Mouse (Mus musculus): ENCODE results near the gene Rec114. TPM values are rescaled to one million over a fixed set of nuclear protein-coding genes. Genes with fewer than 3 reads are reported as not detected.
A peak's percentile ranks its signal among the peaks of the same experiment; 100 is the strongest.

The Rec114 gene
- polyA plus RNA-seq, 2 experiments from 2014 or later, result 1.2 TPM; not detected in 1

DNA sequence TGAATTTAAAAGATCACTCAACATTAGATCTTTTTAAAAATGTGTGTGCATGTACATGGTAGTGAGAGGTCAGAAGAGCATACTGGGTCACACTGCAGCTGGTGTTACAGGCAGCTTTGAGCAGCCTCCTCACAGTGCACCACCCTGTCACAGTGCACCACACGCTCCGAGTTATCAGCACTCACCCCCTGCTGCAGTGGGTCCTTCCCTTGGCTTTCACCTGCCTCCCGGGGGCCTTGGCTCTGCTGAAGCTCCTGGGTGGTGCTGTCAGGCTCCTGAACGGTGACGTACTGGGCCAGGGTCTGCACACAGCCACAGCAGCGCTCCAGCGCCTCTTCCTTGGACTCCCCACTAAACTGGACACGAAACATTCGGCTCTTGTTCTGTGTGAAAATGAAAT lies 83.8 kb downstream of the Rec114 start:
- ATAC-seq, result no peak

DNA sequence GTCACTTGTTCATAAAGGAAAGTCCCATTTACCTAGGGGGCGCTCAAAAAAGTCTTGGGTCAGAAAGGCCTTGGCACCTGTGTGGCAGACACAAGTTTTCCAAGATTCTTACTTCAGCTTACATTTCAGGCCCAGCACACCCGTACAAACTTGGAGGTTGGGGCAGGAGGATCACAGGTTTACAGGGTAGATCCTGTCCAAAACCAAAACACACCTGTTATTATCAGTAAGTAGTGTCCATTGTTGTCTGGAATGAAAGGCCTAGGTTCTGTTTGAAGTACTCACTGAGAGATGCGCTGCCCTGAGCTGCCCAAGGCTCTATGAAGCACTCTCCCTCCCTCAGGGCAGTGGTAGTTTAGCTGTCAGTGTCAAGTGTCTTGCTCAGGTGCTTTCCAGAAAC lies 84.4 kb downstream of the Rec114 start:
- ATAC-seq, result no peak

DNA sequence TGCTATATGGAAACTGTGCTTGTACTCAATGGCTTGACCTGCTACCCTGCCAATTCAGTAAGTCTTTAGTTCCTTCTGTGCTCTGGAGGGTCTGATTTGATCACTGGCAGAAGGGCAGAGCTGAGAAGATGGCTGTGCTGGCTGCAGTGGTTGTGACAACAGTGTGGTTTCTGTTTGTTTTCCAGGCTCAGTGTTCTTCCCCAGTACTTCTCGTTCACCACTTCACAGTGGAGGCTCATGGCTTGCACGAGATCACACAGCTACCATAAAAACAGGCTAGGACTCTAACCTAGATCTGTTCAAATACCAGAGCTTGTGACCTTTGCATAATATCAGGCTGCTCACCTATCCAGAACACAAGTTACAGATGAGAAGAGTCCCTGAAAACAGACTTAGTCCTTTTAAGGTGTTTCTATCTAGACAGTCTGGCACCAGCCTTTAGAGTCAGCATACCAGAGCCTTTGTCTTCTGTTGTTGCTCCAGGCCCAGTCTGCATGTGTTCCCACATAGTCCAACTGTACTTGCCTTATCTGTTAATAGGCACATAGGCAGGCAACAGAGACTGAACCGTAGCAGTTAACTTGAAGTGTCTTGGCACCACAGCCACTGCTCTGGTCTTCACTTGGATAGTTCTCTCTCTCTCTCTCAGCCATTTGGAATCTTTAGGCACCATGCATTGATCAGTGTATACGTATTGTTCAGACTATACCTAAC lies 85.0 kb downstream of the Rec114 start:
- ATAC-seq, result no peak

DNA sequence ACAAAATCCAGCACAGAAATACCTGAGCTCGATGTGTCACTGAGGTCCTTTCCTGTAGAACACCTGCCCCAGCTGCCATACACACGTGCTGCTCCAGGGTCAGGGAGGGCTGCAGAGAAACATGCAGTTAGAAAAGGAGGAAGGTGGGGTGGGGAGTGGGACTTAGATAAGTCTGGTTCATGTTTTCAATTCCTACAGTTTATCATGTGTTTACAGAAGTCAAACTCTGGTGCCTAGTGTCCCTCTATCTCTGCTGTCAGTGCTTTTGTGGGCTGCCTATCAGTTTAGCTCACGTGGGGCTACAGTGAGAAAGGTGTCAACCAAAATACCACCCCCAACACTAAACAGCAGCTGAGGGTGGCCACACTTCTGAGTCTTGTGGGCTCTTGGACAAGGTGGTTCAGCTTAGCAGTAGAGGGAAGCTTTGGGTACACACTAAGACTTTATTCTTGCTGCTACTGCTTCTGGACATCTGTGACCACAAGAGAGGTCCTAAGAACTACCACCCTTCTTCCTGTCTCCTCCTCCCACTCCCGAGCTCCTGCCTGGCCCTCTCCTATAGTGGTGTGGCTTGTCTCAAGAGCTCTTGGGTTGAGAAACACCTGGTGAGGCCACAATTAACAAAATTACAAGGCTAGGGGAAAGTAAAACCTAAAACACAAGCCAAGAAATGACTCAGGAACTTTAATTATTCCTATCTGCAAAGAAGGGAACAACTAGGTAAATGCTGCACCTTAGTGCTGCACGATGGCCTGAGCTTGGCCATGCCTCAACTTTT lies 85.8 kb downstream of the Rec114 start:
- ATAC-seq, result no peak

DNA sequence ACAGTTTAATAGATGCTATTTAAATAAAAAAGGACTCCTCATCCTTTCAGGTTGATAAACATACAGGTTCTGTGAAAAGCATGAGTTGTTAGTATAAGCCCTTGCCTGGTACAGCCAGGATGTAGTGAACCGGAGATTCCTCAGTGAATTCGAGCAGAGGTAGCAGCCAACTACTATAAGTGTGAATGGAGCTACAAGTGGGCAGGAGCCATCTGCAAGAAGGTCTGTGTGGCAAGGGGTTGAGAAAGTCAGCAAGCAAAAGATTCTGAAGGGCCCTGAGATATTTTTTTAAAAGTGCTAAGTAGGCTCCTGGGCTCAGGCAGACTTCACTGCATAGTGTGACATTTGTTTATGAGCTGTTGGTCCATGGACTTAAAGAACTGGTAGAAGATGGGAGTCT lies 86.9 kb downstream of the Rec114 start:
- ATAC-seq, result no peak

DNA sequence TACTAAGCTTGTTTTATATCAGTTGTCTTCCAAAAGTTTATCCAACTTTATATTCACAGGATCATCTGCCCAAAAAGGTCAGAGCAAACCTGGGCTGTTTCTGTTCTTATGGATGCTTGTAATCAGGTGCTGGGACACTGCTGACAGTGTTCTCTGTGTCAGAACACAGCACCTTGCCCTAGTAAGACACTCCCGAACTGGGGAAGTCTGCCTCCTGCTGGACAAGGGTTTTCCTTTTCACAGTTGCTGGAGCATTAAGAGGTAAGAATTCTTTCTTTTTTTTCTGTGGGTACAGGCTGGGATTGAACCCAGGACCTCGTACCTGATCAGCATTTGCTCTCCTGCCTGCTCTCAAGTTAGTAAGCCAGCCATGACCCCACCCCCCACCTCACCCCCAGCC lies 87.4 kb downstream of the Rec114 start:
- ATAC-seq, result no peak

GRCm38 (mm10) chr9:58654494-58654893 lies 89.3 kb downstream of the Rec114 start:
- ATAC-seq, result no peak

DNA sequence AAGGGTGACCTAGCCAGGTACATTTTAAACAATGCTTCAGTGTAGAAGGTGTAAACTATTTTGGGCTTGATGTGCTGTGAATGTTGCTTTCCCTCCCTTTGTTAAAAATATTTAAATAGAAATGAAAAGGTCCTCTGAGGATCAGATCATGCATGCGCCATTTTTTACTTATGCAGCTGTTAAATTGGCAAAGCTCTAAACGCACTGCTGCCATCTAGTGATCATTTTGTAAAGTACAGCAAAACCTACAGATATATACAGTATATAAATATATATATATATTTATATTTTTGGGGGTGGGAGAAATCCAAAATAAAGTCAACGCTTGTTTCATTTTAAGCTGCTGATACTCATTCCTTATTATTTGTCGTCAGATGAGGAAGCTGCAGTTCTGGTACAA lies 91.8 kb downstream of the Rec114 start:
- ATAC-seq, result peak; percentile 49

DNA sequence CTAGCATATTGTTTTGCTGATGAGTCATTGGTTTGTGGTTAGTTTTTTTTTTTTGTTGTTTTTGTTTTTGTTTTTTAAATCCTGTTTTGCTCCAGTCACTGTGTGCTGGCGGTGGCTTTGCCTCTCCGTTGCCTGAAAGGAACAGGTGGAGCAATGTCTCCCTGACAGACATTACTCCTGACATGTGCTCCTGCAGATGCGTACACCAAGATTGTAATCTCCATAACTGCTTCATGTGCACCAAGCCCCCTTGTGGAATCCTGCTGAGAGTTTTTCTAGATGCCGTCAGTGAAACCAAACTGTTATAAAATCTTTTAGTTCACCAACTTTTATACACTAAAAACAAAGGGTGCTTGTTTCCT lies 94.5 kb downstream of the Rec114 start:
- no peak for ATAC-seq

- ATAC-seq, result no peak
Observed at GRCm38 (mm10) chr9:58648406-58649264, 95.1 kb downstream of the Rec114 start.

DNA sequence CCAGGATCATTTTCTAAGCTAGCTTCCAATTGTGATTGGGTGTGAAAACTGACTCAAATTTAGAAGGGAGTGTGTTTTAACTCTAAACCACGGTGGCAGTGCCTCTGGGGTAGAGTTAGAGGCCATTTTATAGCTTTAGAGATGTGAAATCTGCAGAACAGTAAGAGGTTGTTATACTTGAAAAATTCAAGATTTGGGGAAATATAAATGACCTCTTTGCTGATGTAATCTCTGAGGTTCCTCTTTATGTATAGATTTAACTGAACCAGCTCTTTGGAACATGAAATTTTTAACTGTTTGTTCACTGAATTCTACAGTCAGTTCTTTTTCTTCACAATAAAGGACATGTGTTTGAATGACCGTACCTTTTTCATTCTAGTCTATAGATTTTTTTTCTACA lies 113.3 kb downstream of the Rec114 start:
- no peak for ATAC-seq

DNA sequence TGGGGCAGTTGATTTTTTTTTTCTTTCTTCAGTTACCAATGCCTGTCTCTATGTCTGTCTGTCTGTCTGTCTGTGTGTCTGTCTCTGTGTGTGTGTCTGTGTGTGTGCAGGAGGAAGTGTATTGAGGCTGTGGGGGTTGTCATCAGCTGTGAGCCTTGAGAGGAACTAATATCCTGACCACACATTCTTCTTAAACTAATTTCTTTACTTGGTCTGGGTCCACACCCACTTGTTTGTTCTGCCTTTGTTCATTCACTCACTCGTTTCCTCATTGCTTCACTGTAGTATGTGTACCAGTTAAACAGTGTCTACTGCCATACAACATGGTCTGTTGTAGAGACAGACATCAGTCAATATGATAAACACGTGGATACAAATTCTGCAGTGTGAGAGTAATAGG lies 116.6 kb downstream of the Rec114 start:
- peak; percentile 17 for ATAC-seq

DNA sequence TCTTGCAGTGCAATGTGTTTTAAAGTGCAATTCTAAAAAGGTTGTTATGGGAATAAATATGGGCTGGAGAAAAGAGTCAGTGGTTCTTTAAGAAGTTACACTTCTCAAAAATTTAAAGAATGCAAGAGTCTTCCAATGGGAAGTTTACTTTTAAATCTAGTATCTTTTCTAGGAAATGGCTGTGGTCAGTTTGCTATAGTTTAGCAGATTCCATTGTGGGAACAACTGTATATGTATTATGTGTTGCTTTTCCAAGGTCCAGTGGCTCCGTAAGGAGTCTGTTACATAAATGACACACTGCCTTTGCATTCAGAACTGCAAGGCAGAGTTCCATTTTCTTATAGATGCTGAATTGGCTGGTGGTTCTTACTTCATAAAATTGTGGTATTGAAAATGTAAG lies 120.8 kb downstream of the Rec114 start:
- ATAC-seq, result no peak

DNA sequence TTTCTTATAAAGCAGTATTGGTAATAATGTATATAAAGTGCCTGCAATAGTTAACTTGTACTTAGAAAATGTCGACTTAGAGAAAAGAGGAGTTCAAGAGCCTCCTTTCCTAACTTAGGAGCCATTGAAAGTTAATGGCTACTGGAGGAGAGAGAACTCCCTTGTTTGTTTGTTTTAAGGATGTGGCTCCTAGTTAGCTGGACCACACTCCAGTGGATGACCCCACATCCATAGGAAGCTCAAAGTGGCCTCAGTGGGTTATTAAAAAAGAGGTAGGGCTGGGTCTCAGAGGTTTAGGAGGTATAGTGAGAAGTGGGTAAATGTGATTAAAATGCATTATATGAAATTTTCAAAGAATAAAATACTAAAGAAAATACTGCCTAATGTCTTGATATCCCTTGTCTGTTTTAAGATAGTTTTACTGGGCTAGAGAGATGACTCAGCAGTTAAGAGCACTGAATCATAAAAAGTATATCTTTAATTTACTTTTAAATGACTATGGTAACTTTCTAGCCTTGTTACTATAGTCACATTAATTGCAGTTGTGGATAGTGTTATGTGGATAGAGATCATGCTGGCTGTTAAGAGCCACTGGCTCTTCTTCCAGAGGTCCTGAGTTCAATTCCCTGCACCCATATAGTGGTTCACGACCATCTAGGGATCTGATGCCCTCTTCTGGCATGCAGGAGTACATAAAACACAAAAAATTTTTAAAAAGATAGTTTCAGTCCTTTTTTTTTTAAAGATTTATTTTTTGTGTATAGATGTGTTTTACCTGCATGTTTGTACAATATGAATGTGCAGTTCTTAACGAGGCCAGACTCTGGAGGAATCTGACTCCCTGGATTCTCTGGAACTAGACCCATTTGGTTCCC lies 128.5 kb downstream of the Rec114 start:
- no peak for ATAC-seq

DNA sequence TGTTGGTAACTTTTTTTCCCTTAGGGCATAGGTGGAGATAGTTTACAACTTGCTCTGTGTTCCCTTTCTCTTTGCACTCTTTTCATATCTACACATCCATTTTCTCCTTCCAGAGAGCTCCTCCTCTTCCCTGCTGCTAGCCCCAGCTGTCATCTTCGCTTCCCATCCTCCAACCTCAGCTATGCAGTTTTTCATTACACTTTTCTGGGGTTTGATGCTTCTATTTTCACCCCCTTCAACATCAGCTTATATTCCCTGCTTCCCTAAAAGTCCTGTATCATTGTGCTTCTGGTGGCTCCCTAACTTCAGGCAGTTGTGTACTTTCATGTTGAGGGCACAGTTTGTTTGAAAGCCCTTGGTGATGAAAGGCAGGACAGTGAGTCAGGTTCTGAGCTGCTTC lies 130.0 kb downstream of the Rec114 start:
- no peak for ATAC-seq

Other genes starting within 250 kb of the Rec114 start
- not detected for gene Cd276, start 188.5 kb downstream of the Rec114 start, polyA plus RNA-seq (2017; shearing (Covaris generic))
- 10 to 100 TPM; 70.3 to 72.6 TPM for gene Nptn, start 161.7 kb downstream of the Rec114 start, polyA plus RNA-seq (2017; shearing (Covaris generic))
- gene Hcn4, start 79.4 kb upstream of the Rec114 start, polyA plus RNA-seq (2017; shearing (Covaris generic)), result not detected

Measured in CD4-positive, CD25-positive, alpha-beta regulatory T cell, adult 4 months (primary cell).